Mouse (Mus musculus): ENCODE results near the gene Fam47e.
A peak's percentile ranks its signal among the peaks of the same experiment; 100 is the strongest.
"Not testable (repeated sequence)": the region's sequence is repeated elsewhere in the genome, so short reads cannot be mapped to it uniquely, and the experiment has no call there.

Fam47e gene

DNA sequence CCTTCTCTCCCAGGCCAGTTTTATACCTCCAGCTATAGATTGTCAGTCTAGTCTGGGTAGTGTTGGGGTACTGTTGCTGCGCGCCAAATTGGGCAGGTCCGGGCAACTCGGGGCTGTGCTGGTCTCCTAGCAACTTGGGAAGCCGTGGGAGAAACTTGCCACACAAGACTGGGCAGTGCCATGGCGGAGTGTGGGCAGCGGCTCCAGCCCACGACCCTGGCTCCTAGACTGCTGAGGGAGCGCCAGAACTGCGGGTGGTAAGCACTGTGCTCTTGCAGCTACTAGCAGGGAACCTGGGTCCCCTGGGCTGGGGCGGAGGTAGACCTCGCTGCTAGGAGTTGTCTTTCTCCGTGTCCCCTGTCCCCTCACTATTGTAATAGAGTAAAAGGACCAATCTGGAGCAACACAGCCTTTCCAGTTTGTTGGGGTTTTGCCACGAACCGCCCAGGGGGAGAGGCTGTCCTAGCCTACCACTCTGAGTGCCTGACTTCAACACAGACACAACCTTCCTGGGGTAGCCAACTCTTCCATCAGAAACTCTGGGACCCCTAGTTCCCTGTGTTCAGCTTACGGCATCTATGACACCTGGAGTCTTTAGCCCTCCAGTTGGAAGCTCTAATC is at the start of gene Fam47e:
Gene Fam47e, plus strand, starts transcription at position 179 of the 621 bp plus-strand sequence.
- peak; percentile 52 to 69 for DNase-seq (ENCODE audit: low spot score in 2 of 2)

DNA sequence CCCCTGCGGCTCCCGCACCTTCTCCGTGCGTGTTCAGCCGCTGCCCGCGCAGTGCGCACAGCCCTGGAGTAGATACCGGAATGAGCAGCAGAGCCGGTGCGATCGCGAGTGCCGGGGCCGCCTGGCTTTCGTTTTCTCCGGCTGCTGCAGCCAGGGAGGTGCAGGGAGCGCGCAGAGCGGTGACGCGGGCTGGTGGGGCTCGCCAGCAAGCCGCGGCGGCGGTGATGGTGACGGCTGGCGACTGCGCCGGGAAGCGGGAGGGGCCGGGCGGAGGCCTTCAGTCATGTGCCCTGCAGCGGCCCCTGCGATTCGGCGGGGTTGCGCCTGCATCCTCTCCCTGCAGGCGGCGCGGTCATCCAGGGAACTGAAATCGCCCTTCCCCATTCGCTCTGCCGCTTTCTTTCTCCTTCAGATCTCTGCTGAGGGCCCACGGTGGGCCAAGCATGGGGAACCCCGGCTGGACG is 49.4 kb upstream of the Fam47e start:
- DNase-seq (ENCODE audit: low spot score in 2 of 2) = peak; percentile 95 to 96

DNA sequence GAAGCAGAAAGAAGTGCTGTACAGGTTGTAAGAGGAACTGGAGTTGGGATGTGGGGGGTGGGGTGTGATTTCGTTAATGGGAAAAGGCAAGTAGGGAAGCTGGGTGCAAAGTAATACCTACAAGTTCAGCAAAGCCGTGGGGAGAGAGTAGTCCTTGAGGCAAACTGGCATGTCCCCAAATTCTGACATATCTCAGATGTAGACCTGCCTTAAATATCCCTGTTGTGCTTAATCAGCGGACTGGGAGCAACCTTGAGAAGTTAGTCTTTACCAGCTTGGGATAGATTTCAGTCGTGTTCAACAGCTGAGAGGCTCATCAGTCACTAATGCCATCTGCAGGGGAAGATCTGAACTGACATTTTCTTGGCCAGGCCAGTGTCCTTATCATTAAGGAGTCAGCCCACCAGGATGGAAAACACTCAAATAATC is 48.6 kb upstream of the Fam47e start:
- DNase-seq (ENCODE audit: low spot score in 2 of 2) = no peak

DNA sequence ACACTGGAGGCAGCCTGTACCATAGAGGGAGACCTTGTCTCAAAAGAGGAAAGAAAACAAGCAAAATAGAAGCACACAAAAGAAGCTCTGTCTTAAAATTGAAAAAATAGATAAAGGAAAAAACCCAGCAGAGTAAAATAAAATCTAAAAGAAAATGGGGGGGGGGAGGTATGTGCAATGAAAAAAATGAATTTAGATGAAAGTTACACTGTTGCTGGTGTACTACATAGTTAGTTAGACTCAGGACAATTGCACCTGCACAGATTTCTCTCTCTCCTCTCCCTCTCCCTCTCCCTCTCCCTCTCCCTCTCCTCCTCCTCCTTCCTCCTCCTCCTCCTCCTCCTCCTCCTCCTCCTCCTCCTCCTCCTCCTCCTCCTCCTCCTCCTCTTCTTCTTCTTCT is 48.1 kb upstream of the Fam47e start, which contains the start of gene Scarb2:
Gene Scarb2, minus strand, starts transcription at position 101 of the 400 bp plus-strand sequence.
- DNase-seq (ENCODE audit: low spot score in 2 of 2) = no peak

DNA sequence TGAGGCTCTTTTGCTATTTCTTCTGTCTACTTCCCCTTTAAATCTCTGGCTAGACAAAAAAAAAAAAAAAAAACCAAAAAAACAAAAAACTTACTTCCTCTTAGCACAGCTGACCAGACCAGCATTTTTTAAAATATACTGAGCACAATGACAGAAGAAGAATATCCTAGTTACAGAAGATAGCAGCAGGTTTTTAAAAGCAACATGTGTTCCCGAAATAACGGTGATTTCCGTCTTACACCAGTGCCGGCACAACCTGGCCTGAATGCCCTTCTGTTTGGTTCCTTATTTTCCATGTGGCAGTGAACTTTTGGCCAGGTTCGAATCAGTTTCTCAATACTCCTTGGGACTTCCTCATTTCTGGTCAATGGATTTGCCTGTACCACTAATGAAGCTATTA is 46.0 kb upstream of the Fam47e start:
- no peak for DNase-seq (ENCODE audit: low spot score in 2 of 2)

DNA sequence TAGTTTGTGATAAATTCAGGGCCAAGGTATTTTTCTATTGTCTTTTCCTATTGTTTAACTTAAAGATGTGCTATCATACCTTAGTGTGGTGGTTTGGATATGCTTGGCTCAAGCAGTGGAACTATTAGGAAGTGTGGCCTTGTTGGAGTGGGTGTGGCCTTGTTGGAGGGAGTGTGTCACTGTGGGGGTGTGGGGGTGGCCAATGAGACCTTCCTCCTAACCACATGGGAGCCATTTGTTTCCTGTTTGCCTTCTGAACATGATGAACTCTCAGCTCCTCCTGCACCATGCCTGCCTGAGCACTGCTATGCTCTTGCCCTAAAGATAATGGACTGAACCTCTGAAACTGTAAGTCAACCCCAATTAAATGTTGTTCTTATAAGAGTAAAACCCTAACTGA is 43.6 kb upstream of the Fam47e start:
- no peak for DNase-seq (ENCODE audit: low spot score in 2 of 2)

DNA sequence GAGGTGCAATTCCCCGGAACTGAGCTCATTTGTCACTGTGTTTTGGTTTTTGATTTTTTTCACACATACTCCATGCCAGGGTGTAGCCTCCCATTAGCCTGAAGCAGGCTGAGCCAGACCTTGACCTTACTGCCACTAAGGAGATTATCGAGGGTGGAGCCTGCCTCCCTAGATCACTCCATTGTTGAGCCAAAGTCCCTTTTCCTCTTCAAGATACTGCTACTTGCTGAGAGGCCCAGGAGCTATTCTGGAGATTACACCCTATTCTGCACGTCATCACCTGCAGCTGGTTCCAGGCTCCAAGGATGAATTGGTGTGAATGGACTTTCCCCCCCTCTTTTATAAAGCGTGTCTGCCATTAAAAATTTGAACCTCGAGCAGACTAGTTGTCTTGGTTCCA is 42.8 kb upstream of the Fam47e start:
- DNase-seq (ENCODE audit: low spot score in 2 of 2) = no peak

DNA sequence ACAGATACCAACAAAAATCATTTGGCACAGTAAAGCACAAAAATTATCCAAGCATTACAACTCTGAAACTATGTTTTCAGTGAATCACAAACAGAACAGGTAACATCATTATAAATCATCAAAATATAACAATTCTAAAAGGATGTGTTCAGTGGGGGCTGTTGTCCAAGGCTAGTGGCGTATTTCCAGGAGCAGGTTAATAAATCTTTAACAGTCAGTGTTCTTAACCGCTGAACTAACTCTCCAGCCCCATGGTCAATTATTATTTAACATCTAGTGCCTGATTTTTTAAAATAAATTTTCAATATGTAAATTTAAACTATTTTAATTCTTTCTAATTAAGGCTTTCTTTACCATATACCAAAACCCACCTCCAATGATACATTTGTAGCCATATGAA is 33.7 kb upstream of the Fam47e start:
- not testable (repeated sequence) for DNase-seq (ENCODE audit: low spot score in 2 of 2)

DNA sequence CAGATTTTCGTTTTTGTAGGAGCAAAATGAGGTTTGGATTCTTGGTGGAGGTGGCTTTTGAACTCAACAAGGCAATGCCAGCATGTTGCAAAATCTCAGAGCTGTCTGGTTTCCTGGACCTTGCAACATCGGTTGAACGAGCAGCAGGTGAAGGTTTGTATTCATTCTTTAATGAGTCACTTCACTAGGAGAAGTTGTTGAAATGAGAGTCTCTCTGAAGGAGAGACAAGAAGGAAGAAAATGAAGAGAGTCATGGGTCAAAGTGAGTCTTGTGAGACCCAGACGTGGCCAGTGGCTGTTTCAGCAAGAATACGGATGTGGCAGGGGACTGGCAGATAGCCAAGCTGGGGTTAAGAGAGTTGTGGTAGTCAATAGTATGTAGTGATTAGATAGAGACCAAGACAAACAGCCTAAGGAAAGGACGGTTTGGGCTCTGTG is 30.0 kb upstream of the Fam47e start:
- peak in 1 of 2 experiments; percentile 14 for DNase-seq (ENCODE audit: low spot score in 2 of 2)

DNA sequence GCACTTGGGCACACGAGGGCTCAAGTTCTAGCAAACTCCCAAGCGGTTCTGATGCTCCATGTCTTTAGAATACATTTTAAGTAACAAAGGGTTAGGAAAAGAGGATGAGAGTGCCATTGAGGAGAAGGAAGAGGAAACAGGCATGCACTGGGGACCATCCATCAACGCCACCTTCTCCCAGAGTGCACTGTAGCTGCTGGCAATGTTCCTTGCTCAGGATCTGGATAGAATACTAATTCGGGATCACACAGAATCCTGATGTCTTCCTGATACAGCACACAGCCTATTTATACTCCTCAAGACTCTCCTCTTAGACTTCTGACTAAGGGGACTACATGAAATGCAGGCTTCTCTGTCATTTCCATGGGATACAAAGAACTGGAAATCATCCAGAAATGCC is 15.2 kb upstream of the Fam47e start:
- DNase-seq (ENCODE audit: low spot score in 2 of 2) = no peak

DNA sequence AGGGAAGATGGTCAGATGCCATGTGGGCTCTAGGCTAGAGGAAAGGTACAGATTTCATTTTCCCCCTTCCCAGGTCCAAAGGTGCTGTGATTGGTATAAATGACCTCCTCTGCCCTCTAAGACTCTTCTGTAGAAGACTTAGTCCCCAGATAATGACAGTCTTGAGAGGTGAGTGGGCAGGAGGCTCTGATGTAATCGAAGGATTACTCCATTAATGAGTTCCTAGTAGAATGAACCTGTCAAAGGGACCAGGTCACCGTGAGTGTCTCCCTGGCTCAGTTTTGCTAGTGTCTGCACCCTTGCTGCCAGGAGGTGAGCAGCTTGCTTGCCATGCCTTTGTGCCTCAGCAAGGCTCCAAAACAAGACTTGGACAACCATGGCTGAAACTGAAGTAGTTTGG is 2.3 kb upstream of the Fam47e start:
- no peak for DNase-seq (ENCODE audit: low spot score in 2 of 2)

DNA sequence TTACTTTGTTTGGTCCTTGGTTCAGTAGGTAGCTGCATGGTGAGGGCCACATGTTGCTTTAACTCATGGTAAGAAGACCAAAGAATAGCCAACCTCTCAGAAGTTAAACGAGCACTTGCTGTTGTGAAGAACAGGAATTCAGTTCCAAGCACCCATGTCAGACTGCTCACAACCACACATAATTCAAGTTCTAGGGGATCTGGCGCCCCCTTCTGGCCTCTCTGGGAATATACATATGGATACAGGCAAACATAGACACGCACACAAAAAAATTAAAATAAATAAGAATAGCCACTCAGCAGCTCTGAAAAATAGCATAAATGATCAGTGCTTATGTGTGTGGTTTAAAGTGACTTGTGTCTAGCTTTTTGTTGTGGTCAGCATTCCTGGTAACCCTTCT is 930 bp upstream of the Fam47e start:
- no peak for DNase-seq (ENCODE audit: low spot score in 2 of 2)

DNA sequence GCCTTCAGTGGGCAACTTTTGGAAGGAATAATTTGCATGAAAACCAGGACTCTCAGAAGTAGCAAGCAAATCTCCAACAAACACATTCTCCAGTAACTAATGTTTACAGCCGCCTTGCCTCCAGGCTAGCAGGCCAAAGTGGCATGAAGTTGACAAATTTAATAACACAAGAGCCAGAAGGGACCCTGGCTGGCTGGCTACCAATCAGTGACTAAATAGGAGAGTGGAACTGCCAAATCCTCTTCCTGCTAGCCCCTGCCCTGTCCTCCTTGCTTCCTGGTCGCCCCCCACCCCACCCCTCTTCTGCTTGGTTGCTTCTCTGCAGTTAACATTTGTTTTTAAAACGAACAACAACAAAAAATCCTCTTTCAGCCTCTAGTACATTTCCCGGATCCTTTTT is 426 bp upstream of the Fam47e start:
- no peak for DNase-seq (ENCODE audit: low spot score in 2 of 2)

DNA sequence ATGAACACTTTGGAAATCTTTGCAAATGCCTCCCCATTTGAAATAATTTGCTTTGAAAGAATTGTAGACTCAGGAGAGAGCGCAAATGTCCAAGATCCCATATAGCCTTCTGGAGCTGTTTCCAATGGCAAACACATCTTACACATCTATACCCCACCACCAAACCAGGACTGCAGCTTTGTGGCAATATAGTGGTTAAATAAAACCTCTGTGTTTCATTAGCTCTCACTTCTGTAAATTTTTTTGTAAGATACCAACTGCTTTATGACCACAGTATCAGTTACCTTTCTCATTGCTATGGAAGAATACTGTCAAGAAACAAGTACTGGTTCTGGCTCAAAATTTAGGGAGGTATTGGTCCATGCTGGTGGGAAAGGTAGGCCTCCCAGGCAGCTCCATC is 1.0 kb downstream of the Fam47e start:
- no peak for DNase-seq (ENCODE audit: low spot score in 2 of 2)

DNA sequence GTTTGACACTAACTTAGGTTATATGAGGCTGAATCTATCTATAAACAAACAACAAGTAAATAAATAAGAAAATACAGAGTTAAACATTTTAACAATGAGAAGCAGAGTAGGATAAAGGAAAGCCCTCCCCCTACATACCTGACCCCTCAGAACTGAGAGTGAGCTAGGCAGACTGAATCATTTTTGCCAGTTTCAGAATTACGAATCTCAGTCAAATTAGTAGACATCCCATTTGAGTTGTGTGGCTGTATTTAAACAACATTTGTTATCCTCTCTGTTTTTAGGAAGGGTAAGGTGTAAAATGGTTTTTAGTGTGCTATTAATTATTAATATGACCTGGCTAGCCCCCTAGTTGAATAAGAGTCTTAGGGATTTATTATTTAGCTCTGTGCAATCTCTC is 2.6 kb downstream of the Fam47e start:
- no peak for DNase-seq (ENCODE audit: low spot score in 2 of 2)

DNA sequence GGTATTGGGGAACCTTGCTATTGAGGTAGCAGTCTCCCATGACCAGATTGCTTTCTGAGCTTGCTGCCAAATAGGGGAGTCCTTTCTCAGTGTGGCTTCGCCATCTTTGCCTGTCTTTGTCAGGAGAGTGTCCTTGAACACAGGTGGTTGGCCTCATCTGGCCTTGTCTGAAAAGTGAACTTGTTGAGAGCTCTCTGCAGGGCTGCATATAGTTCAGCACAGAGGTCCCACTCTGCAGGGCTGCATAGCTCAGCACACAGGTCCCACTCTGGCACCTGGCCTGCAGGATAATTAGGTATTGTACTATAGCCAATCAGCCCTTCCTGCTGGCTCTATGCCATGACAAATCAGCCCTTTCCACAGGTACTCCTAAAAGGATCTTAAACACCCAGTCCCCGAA is 5.3 kb downstream of the Fam47e start:
- DNase-seq (ENCODE audit: low spot score in 2 of 2) = no peak

DNA sequence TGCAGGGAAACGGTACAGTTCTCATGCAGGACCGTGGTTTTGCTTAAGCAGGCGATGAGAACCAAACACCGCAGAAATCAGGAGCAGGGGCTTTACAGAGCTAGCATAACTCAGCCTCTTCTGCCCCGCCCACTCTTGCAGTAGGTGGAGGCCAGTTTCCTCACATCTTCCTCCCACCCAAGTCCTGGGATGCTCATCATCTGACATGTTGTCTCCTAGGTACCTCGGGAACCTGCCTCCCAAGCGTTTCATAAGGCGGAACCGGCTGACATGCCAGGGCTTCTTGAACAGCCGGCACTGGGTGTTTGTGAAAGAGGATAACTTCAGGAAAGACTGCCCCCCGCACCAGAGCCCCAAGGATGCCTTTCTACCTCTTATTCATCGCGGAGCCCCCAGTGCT is 7.1 kb downstream of the Fam47e start:
- peak in 1 of 2 experiments; percentile 9 for DNase-seq (ENCODE audit: low spot score in 2 of 2)

DNA sequence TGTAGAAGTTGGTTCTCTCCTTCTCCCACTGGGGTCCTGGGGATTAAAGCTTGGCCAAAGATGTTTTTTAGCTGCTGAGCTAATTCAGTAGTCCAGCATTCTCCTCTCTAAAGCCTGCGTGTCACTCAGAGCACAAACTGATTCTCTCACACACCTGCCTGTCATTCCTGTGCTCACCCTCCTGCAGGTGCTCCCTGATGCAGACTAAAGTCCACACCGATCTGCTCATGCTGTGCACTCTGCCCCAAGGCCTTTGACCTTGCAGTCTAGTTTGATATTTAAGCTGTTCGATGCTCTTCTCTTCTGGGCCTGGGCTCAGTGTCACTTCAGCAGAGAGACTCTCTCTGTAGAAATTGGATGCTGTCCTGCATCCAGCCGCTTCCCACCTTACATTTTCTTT is 16.4 kb downstream of the Fam47e start:
- DNase-seq (ENCODE audit: low spot score in 2 of 2) = no peak

DNA sequence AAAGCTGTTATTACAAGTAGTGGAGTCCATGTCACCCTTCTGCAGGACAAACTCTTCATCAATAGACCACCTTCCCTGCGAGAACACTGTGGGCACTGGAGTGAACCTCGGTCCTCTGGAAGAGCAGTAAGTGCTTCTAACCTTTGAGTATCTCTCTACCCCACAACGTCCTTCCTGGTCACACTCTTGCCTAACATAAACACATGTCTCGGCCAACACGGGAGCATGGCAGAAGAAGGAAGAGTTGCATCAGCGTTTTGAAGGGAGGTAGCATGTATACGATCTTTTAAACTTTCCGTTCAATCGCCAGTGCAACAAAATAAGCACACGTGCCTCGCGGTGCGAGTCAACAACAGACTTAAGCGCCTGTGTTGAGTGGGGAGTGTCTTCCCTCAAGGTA is 24.7 kb downstream of the Fam47e start:
- DNase-seq (ENCODE audit: low spot score in 2 of 2) = no peak

DNA sequence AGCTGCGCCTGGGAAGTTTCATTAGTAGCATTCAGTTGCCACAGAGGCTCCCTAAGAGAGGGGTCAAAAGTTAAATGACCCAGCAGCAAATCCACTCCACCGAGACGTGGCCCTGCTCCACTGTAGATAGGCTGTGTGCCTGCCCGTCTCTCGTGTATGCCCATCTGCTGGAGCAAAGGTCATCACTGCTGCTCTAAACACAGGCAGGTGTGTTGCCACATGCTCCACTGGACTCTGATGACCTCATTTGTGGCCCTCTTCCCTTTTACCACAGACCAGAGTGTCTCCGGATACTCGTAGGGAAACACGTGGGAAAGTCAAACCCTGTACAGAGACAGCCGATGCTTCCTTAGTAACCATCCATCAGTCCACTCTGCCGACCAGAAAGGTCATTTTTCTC is 31.1 kb downstream of the Fam47e start:
- DNase-seq (ENCODE audit: low spot score in 2 of 2) = no peak

DNA sequence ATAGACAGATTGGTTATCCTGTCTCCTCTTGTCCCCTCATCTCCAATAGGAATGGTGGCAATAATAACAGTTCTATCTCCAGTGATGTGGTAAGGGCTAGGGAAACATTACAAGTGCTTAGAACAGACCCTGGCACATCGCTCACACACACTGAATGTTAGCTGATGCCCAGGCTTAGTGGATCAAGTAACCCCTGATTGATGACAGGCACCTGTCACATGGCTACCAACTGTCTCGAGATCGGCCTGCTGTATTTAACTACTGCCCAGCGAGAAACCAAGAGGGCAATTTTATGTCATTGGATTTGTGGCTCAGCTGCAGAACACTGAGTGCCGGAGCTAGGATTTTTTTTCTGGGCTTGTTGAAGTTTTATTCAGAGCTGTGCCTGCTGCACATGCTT is 40.2 kb downstream of the Fam47e start:
- DNase-seq (ENCODE audit: low spot score in 2 of 2) = no peak

DNA sequence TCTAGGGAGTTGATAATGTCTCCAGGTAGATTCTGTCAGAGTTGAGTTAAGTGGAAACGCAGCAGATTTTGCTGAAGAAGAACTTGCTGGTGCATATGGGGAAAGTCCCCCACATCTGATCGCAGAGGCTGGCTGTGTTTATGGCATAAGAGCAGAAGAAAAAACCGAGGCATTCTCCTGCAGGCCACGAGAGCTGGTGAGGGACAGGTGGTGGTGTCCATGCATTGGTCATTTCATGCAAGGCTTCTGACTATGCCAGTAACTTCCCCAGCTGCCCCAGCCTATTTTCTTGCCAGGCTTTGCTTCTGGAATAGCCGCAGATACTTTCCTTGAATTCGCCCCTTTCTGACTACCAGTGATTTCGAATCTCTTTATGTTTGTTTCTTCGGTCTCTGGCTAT is 42.0 kb downstream of the Fam47e start:
- no peak for DNase-seq (ENCODE audit: low spot score in 2 of 2)

DNA sequence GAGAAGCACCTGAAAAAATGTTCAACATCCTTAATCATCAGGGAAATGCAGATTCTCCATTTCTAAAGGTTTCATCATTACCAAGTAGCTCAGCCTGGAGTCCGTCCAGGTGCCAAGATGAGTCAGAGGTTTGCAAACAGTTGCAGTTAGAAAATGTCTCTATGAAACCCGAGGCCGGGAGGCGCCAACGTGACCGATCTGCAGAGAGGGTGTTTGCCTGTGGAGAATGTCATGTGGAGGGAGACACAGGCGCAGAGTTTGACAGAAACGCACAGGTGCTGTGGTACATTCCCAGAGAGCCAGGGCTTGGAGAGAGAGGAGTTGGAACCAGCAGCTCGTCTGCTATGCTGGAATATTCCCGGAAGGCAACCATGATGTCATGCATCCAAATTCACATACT is 44.2 kb downstream of the Fam47e start:
- peak in 1 of 2 experiments; percentile 22 for DNase-seq (ENCODE audit: low spot score in 2 of 2)
